Mouse (Mus musculus) forebrain, postnatal 0 days (tissue): ENCODE results near the gene Odf2. TPM values are rescaled to one million over a fixed set of nuclear protein-coding genes. Genes with fewer than 3 reads are reported as not detected.
A peak's percentile ranks its signal among the peaks of the same experiment; 100 is the strongest.
"Not testable (repeated sequence)": the region's sequence is repeated elsewhere in the genome, so short reads cannot be mapped to it uniquely, and the experiment has no call there.

Experiments
- ATAC-seq: fragments of 200-750 bp; cut with Nextera tagmentation; 2 replicates; pipeline ENCODE4 v1.8.0; 2017; ENCODE audit warnings: mild to moderate bottlenecking, moderate library complexity
- DNase-seq: peaks from one replicate; pipeline ENCODE4 v3.0.0-alpha.2; 2015
- H3K27ac ChIP-seq: fragments of 300-500 bp; sonication (generic); 2 replicates; pipeline ENCODE4 v1.5.1; 2014; ENCODE audit warnings: low read depth, mild to moderate bottlenecking, antibody characterized with exemption, low read length, moderate library complexity, mixed read lengths
- H3K27me3 ChIP-seq: fragments of 300-500 bp; sonication (generic); 2 replicates; pipeline ENCODE4 v1.6.1; 2014; ENCODE audit warnings: mild to moderate bottlenecking, low read length, mixed read lengths; ENCODE audit not compliant: insufficient read depth
- H3K36me3 ChIP-seq: fragments of 300-500 bp; sonication (generic); 2 replicates; pipeline ENCODE4 v1.6.1; 2014; ENCODE audit warnings: mild to moderate bottlenecking, moderate library complexity; ENCODE audit not compliant: insufficient read depth
- H3K4me1 ChIP-seq: fragments of 300-500 bp; sonication (generic); 2 replicates; pipeline ENCODE4 v1.6.1; 2014; ENCODE audit warnings: antibody characterized with exemption; ENCODE audit not compliant: insufficient read depth
- H3K4me2 ChIP-seq: fragments of 300-500 bp; sonication (generic); 2 replicates; pipeline ENCODE4 v1.6.1; 2014; ENCODE audit warnings: low read depth, mild to moderate bottlenecking, moderate library complexity
- H3K4me3 ChIP-seq: fragments of 300-500 bp; sonication (generic); 2 replicates; pipeline ENCODE4 v1.5.1; 2014; ENCODE audit warnings: low read depth, low read length, mixed read lengths
- H3K9ac ChIP-seq: fragments of 300-500 bp; sonication (generic); 2 replicates; pipeline ENCODE4 v1.6.1; 2014; ENCODE audit warnings: mild to moderate bottlenecking
- H3K9me3 ChIP-seq: fragments of 300-500 bp; sonication (generic); 2 replicates; pipeline ENCODE4 v1.6.1; 2016; ENCODE audit warnings: low read length
- CTCF ChIP-seq: sonication (generic); IDR thresholded peaks from 2 replicates; pipeline ENCODE4 v1.5.1; 2016; ENCODE audit warnings: antibody characterized with exemption, control low read depth, low read depth
- WGBS: fragments of 180-500 bp; shearing (Covaris S2); extraction: QIAGEN DNeasy Blood & Tissue Kit; methylation state at CpG from one replicate; pipeline ENCODE4 v1.1.7; 2014; 5-methylcytosine and 5-hydroxymethylcytosine counted together
- polyA plus RNA-seq: library from polyadenylated mRNA; unstranded; fragments of >200 nt; fragmentation: Nextera tagmentation; extraction: Ambion mirVana; gene quantifications from 2 replicates; pipeline ENCODE4 v1.2.1, GENCODE M21; 2015
- total RNA-seq: library from RNA; depleted of rRNA; stranded (reverse); fragments of >200 nt; gene quantifications from 2 replicates; pipeline ENCODE4 v1.2.3, GENCODE M21; 2014

Gene Odf2
- total and polyA plus RNA-seq, 2 experiments from 2014 or later, result 60.8 to 109 TPM

- no peak for ATAC-seq
- no peak for TF ChIP-seq CTCF
Measured at GRCm38 (mm10) chr2:29869646-29870451, 19.2 kb upstream of the Odf2 start.

GRCm38 (mm10) chr2:29872581-29873295 lies 16.3 kb upstream of the Odf2 start:
- ATAC-seq, result no peak
- no peaks in the 10 kb centered on the region for H3K9me3 ChIP-seq
- WGBS, result 90% methylated on average over 10 of the region's 10 CpGs
- H3K4me3 ChIP-seq, result no peak overlapping the region
- no peak overlapping the region for H3K27ac ChIP-seq
- TF ChIP-seq CTCF, result no peak
- H3K4me2 ChIP-seq, result no peak overlapping the region
- H3K4me1 ChIP-seq, result peaks cover 8% of the 10 kb centered on the region; the same call in 1 of the 2 replicates
- H3K36me3 ChIP-seq, result no peaks in the 10 kb centered on the region
- DNase-seq, result no peak
- no peaks in the 10 kb centered on the region for H3K27me3 ChIP-seq
- no peak overlapping the region for H3K9ac ChIP-seq

More at GRCm38 (mm10) chr2:29869646-29870451, 19.2 kb upstream of the Odf2 start:
- no peak for DNase-seq
- Histone ChIP-seq H3K4me3 (peak overlapping the region; percentile 56), H3K9ac (peak overlapping the region; percentile 68), H3K36me3 (no peaks in the 10 kb centered on the region), H3K9me3 (no peaks in the 10 kb centered on the region), H3K4me2 (peak overlapping the region; percentile 83), H3K4me1 (peaks cover 8% of the 10 kb centered on the region; the same call in 1 of the 2 replicates), H3K27ac (peak overlapping the region; percentile 69; the same call in 1 of the 2 replicates), H3K27me3 (no peaks in the 10 kb centered on the region)
- WGBS, result 4% methylated on average over 17 of the region's 17 CpGs

- no peak overlapping the region for H3K4me2 ChIP-seq
- H3K9me3 ChIP-seq, result no peaks in the 10 kb centered on the region
- H3K36me3 ChIP-seq, result no peaks in the 10 kb centered on the region
- no peak for DNase-seq
- H3K4me1 ChIP-seq, result peaks cover 8% of the 10 kb centered on the region; the same call in 1 of the 2 replicates
- TF ChIP-seq CTCF, result no peak
- no peak overlapping the region for H3K9ac ChIP-seq
- no peak overlapping the region for H3K4me3 ChIP-seq
- no peak for ATAC-seq
- WGBS, result 84% methylated on average over 4 of the region's 4 CpGs
- H3K27me3 ChIP-seq, result no peaks in the 10 kb centered on the region
- no peak overlapping the region for H3K27ac ChIP-seq
Measured at GRCm38 (mm10) chr2:29873801-29874200, 15.2 kb upstream of the Odf2 start.

GRCm38 (mm10) chr2:29878061-29878460 lies 11.0 kb upstream of the Odf2 start:
- no peak overlapping the region for H3K27ac ChIP-seq
- H3K4me3 ChIP-seq, result no peak overlapping the region
- H3K9ac ChIP-seq, result no peak overlapping the region
- no peak overlapping the region for H3K4me2 ChIP-seq
- TF ChIP-seq CTCF, result no peak
- no peaks in the 10 kb centered on the region for H3K36me3 ChIP-seq
- no peaks in the 10 kb centered on the region for H3K9me3 ChIP-seq
- H3K4me1 ChIP-seq, result no peaks in the 10 kb centered on the region
- H3K27me3 ChIP-seq, result no peaks in the 10 kb centered on the region
- ATAC-seq (peak; percentile 53; the same call in 1 of the 2 replicates), DNase-seq (no peak)
- 58% methylated on average over 4 of the region's 4 CpGs for WGBS

GRCm38 (mm10) chr2:29879191-29879590 lies 9.8 kb upstream of the Odf2 start:
- Histone ChIP-seq H3K4me3 (no peak overlapping the region), H3K27me3 (no peaks in the 10 kb centered on the region), H3K36me3 (no peaks in the 10 kb centered on the region), H3K4me2 (no peak overlapping the region), H3K9me3 (no peaks in the 10 kb centered on the region), H3K9ac (no peak overlapping the region), H3K4me1 (no peaks in the 10 kb centered on the region), H3K27ac (no peak overlapping the region)
- ATAC-seq, result no peak
- TF ChIP-seq CTCF, result no peak
- DNase-seq, result no peak
- 77% methylated on average over 8 of the region's 8 CpGs for WGBS

- no peak for TF ChIP-seq CTCF
- 78% methylated on average over 17 of the region's 17 CpGs for WGBS
- no peaks in the 10 kb centered on the region for H3K4me1 ChIP-seq
- H3K27me3 ChIP-seq, result no peaks in the 10 kb centered on the region
- no peak overlapping the region for H3K9ac ChIP-seq
- no peak overlapping the region for H3K4me2 ChIP-seq
- DNase-seq (no peak), ATAC-seq (no peak)
- no peak overlapping the region for H3K4me3 ChIP-seq
- H3K9me3 ChIP-seq, result no peaks in the 10 kb centered on the region
- H3K27ac ChIP-seq, result no peak overlapping the region
- H3K36me3 ChIP-seq, result no peaks in the 10 kb centered on the region
Measured at GRCm38 (mm10) chr2:29879964-29880830, 8.8 kb upstream of the Odf2 start.

GRCm38 (mm10) chr2:29886659-29887292 lies 2.2 kb upstream of the Odf2 start:
- not testable (repeated sequence) for H3K9me3 ChIP-seq, H3K4me3 ChIP-seq, H3K27ac ChIP-seq, H3K27me3 ChIP-seq, H3K4me2 ChIP-seq, H3K4me1 ChIP-seq, H3K36me3 ChIP-seq, ATAC-seq, DNase-seq, H3K9ac ChIP-seq
- WGBS, result 84% methylated on average over 9 of the region's 9 CpGs
